Mouse (Mus musculus): ENCODE data around the gene Eepd1.

- TF ChIP-seq POLR2A (IDR thresholded peaks at IDR 0.05; ENCODE audit: control insufficient read depth, extremely low read depth, insufficient read depth, low read length, poor library complexity) (no peak), CTCF (IDR thresholded peaks at IDR 0.05; ENCODE audit: borderline replicate concordance, control insufficient read depth, extremely low read depth, insufficient read depth, low read length, poor library complexity) (no peak)
These were observed 18.7 kb downstream of the Eepd1 start for GRCm38 (mm10) chr9:25500031-25500430.

All from thymus, adult 2 months (tissue).